Mouse (Mus musculus) CD8-positive naive resting alpha-beta T cell, adult 2 months (primary cell): ENCODE measurements around the gene Scd1.

Experiments
- DNase-seq, 2 experiments: peaks; one replicate each; pipeline ENCODE4 v3.0.0; 2022; ENCODE audit warnings: low read depth in 2 of 2, low spot score in 2 of 2

The Scd1 gene

GRCm38 (mm10) chr19:44407341-44408222 lies at the start of gene Scd1:
Gene Scd1, minus strand, starts transcription at chr19:44407879.
- DNase-seq: no peak

- DNase-seq: no peak
These were observed 47.7 kb upstream of the Scd1 start for GRCm38 (mm10) chr19:44455356-44455755.

- DNase-seq: no peak
These were observed 47.2 kb upstream of the Scd1 start for GRCm38 (mm10) chr19:44454862-44455261.

GRCm38 (mm10) chr19:44447927-44448326 lies 40.2 kb upstream of the Scd1 start:
- no peak for DNase-seq

GRCm38 (mm10) chr19:44445755-44446154 lies 38.1 kb upstream of the Scd1 start:
- no peak for DNase-seq

GRCm38 (mm10) chr19:44439302-44439701 lies 31.6 kb upstream of the Scd1 start:
- DNase-seq: no peak

- no peak for DNase-seq
These were observed 30.3 kb upstream of the Scd1 start for GRCm38 (mm10) chr19:44437975-44438374.

GRCm38 (mm10) chr19:44432084-44432483 lies 24.4 kb upstream of the Scd1 start:
- no peak for DNase-seq

GRCm38 (mm10) chr19:44427721-44428120 lies 20.0 kb upstream of the Scd1 start:
- DNase-seq: no peak

- no peak for DNase-seq
These were observed 14.5 kb upstream of the Scd1 start for GRCm38 (mm10) chr19:44422051-44422631.

- DNase-seq: no peak
These were observed 11.9 kb upstream of the Scd1 start for GRCm38 (mm10) chr19:44419530-44419929.

GRCm38 (mm10) chr19:44418945-44419344 lies 11.3 kb upstream of the Scd1 start:
- peak; percentile 62 to 70 for DNase-seq

GRCm38 (mm10) chr19:44418544-44418943 lies 10.9 kb upstream of the Scd1 start:
- DNase-seq: no peak

- DNase-seq: no peak
These were observed 10.4 kb upstream of the Scd1 start for GRCm38 (mm10) chr19:44418061-44418460.

- no peak for DNase-seq
These were observed 9.8 kb upstream of the Scd1 start for GRCm38 (mm10) chr19:44417448-44417847.

- DNase-seq: no peak
These were observed 8.6 kb upstream of the Scd1 start for GRCm38 (mm10) chr19:44416240-44416639.

- no peak for DNase-seq
These were observed 7.8 kb upstream of the Scd1 start for GRCm38 (mm10) chr19:44415464-44415863.

GRCm38 (mm10) chr19:44410269-44410992 lies 2.8 kb upstream of the Scd1 start:
- DNase-seq: no peak

- DNase-seq: no peak
These were observed 916 bp upstream of the Scd1 start for GRCm38 (mm10) chr19:44408595-44408994.

GRCm38 (mm10) chr19:44408223-44408545 lies 505 bp upstream of the Scd1 start:
- DNase-seq: no peak

GRCm38 (mm10) chr19:44403546-44403945 lies 4.1 kb downstream of the Scd1 start:
- DNase-seq: no peak
